Comparison of ENCODE assay signal across 8 mouse cellular contexts in genomic region chr3:65959416-65960001, GRCm38 (mm10). TPM values are rescaled to one million over a fixed set of nuclear protein-coding genes. Genes with fewer than 3 reads are reported as not detected.
DNase-seq lines count a peak whose midpoint lies in the region; ATAC-seq and TF ChIP-seq lines count a peak whose summit lies in the region.

No protein-coding gene starts in this region.

- peak overlapping the region; percentile 99 for H3K9ac ChIP-seq in heart, embryonic 15.5 days
- peak overlapping the region; percentile 99; the same call in 1 of the 2 replicates for H3K9ac ChIP-seq in hindbrain, embryonic 15.5 days
- H3K9ac ChIP-seq in midbrain, embryonic 13.5 days (replicated peaks) = peak overlapping the region; percentile 92

- H3K4me2 ChIP-seq in heart, embryonic 15.5 days = peak overlapping the region; percentile 59
- H3K4me2 ChIP-seq in hindbrain, embryonic 15.5 days = peak overlapping the region; percentile 85
- peak overlapping the region; percentile 91 for H3K4me2 ChIP-seq in midbrain, embryonic 13.5 days (replicated peaks)

- no peaks in the 10 kb centered on the region for H3K9me3 ChIP-seq in heart, embryonic 15.5 days (replicated peaks)
- no peaks in the 10 kb centered on the region for H3K9me3 ChIP-seq in hindbrain, embryonic 15.5 days
- H3K9me3 ChIP-seq in midbrain, embryonic 13.5 days = no peaks in the 10 kb centered on the region

- peaks cover 8% of the 10 kb centered on the region for H3K36me3 ChIP-seq in heart, embryonic 15.5 days
- H3K36me3 ChIP-seq in hindbrain, embryonic 15.5 days = peaks cover 13% of the 10 kb centered on the region
- H3K36me3 ChIP-seq in midbrain, embryonic 13.5 days = peaks cover 12% of the 10 kb centered on the region

- H3K4me1 ChIP-seq in heart, embryonic 15.5 days (replicated peaks) = peaks cover 25% of the 10 kb centered on the region
- peaks cover 31% of the 10 kb centered on the region for H3K4me1 ChIP-seq in hindbrain, embryonic 15.5 days (replicated peaks)
- peaks cover 32% of the 10 kb centered on the region for H3K4me1 ChIP-seq in midbrain, embryonic 13.5 days (replicated peaks)

- TF ChIP-seq CTCF in brain, embryonic 14.5 days (IDR thresholded peaks at IDR 0.05; ENCODE audit: borderline replicate concordance, extremely low read depth, insufficient read depth, insufficient read length) = no peak

- no peak for TF ChIP-seq POLR2A in brain, embryonic 14.5 days (IDR thresholded peaks at IDR 0.05; ENCODE audit: borderline replicate concordance, extremely low read depth, insufficient read depth, insufficient read length, poor library complexity, severe bottlenecking)

- H3K27me3 ChIP-seq in heart, embryonic 15.5 days = no peaks in the 10 kb centered on the region
- no peaks in the 10 kb centered on the region for H3K27me3 ChIP-seq in hindbrain, embryonic 15.5 days
- H3K27me3 ChIP-seq in midbrain, embryonic 13.5 days = no peaks in the 10 kb centered on the region

- WGBS in heart, embryonic 15.5 days = 82% methylated on average over 3 of the region's 3 CpGs
- WGBS in hindbrain, embryonic 15.5 days = 90% methylated on average over 3 of the region's 3 CpGs
- 61% methylated on average over 3 of the region's 3 CpGs for WGBS in midbrain, embryonic 13.5 days

- H3K27ac ChIP-seq in heart, embryonic 15.5 days = 0 out of 2 replicates have a peak overlapping the region, but pooled peaks have one; percentile 100
- no peak overlapping the region for H3K27ac ChIP-seq in hindbrain, embryonic 15.5 days (replicated peaks)
- no peak overlapping the region for H3K27ac ChIP-seq in midbrain, embryonic 13.5 days

- ATAC-seq in heart, embryonic 15.5 days (replicated peaks; ENCODE audit: insufficient number of reproducible peaks, insufficient read depth, low FRiP score, low read depth) = no peak
- ATAC-seq in hindbrain, embryonic 15.5 days (ENCODE audit: low FRiP score, low read depth) = no peak
- no peak for ATAC-seq in midbrain, embryonic 13.5 days
- no peak for ATAC-seq in erythroid progenitor cell, adult 5-6 weeks (replicated peaks; ENCODE audit: low FRiP score, poor library complexity, severe bottlenecking)

- peak overlapping the region; percentile 98; the same call in 1 of the 2 replicates for H3K4me3 ChIP-seq in heart, embryonic 15.5 days
- H3K4me3 ChIP-seq in hindbrain, embryonic 15.5 days = peak overlapping the region; percentile 95
- peak overlapping the region; percentile 86 for H3K4me3 ChIP-seq in midbrain, embryonic 13.5 days (replicated peaks)

- DNase-seq in heart, postnatal 4 days = no peak
- peak; percentile 6 for DNase-seq in brain, embryonic 14.5 days (ENCODE audit: low read depth)
- no peak for DNase-seq in layer of hippocampus, adult 18-20 months (ENCODE audit: low spot score in 2 of 2)
- DNase-seq in gastrocnemius, adult 18-20 months (ENCODE audit: low spot score) = no peak

RNA-seq across cellular contexts. Expression of gene Ccnl1, which starts 1.5 kb away (rescaled TPM):
- polyA plus RNA-seq in heart, embryonic 15.5 days (2015; fragmentation: Nextera tagmentation; extraction: Ambion mirVana) = 60.5 and 67.5 TPM in 2 replicates
- total RNA-seq in heart, postnatal 4 days (2021) = 10 to 100 TPM; 43.3 to 49.6 TPM
- 87.9 and 101 TPM in 2 replicates for polyA plus RNA-seq in brain, embryonic 14.5 days (2012; rRNA removed)
- 63.6 and 66.1 TPM in 2 replicates for polyA plus RNA-seq in hindbrain, embryonic 15.5 days (2015; fragmentation: Nextera tagmentation; extraction: Ambion mirVana)
- polyA plus RNA-seq in midbrain, embryonic 13.5 days (2015; fragmentation: Nextera tagmentation; extraction: Ambion mirVana) = 87.8 and 94.2 TPM in 2 replicates
- 10 to 100 TPM; 52.5 to 57.8 TPM for total RNA-seq in layer of hippocampus, adult 18-20 months (2021)
- 158 and 173 TPM in 2 replicates for total RNA-seq in erythroid progenitor cell, adult 5-6 weeks (2015; ENCODE audit: low replicate concordance)
- total RNA-seq in erythroid progenitor cell, adult 5-6 weeks (2017; ENCODE audit: low replicate concordance) = 199 and 276 TPM in 2 replicates
- 10 to 100 TPM; 12.6 to 14.4 TPM for total RNA-seq in gastrocnemius, adult 18-20 months (2021)
